Mouse (Mus musculus) CD4-positive, CD25-positive, alpha-beta regulatory T cell (primary cell): ENCODE data around the gene Zbbx. TPM values are rescaled to one million over a fixed set of nuclear protein-coding genes. Genes with fewer than 3 reads are reported as not detected.

Source experiments
- polyA plus RNA-seq: library from polyadenylated mRNA; unstranded; fragments of 100-300 nt; shearing (Covaris generic); gene quantifications from one replicate; pipeline ENCODE4 v1.2.1, GENCODE M21; 2017

Zbbx gene
- polyA plus RNA-seq, result not detected

GRCm38 (mm10) chr3:75164838-75165496 lies at the start of gene Zbbx:
Gene Zbbx, minus strand, starts transcription at chr3:75165034.

Other genes starting within 250 kb of the Zbbx start
- gene Serpini2, start 105.0 kb upstream of the Zbbx start, polyA plus RNA-seq, result not detected